Mouse (Mus musculus): ENCODE measurements around the gene Mmp21. TPM values are rescaled to one million over a fixed set of nuclear protein-coding genes. Genes with fewer than 3 reads are reported as not detected.

Gene Mmp21
- polyA plus RNA-seq, 1 experiment: not detected

- Histone ChIP-seq H3K36me3 (ENCODE audit: control insufficient read depth, insufficient read depth) (peaks cover 68% of the 10 kb centered on the region), H3K79me3 (ENCODE audit: low read depth) (no peaks in the 10 kb centered on the region), H3ac (ENCODE audit: control insufficient read depth, insufficient read length, low read depth) (no peak overlapping the region), H3K4me3 (ENCODE audit: insufficient read depth, poor library complexity, severe bottlenecking) (no peak overlapping the region), H3K27me3 (ENCODE audit: control insufficient read depth, insufficient read depth, insufficient read length) (no peaks in the 10 kb centered on the region), H3K79me2 (ENCODE audit: control insufficient read depth, insufficient read depth) (no peaks in the 10 kb centered on the region)
- TF ChIP-seq CEBPB (IDR thresholded peaks at IDR 0.05; ENCODE audit: low read depth) (no peak), CTCF (IDR thresholded peaks at IDR 0.05; ENCODE audit: control insufficient read depth, insufficient read depth, insufficient read length) (no peak), FOSL1 (IDR thresholded peaks at IDR 0.05; ENCODE audit: insufficient read depth, low read length, poor library complexity, severe bottlenecking) (no peak), MYOD1 (IDR thresholded peaks at IDR 0.05; ENCODE audit: control insufficient read depth, insufficient read length, low read depth) (no peak), MYOG (IDR thresholded peaks at IDR 0.05; ENCODE audit: control insufficient read depth, extremely low read depth, insufficient read length) (no peak), MAX (IDR thresholded peaks at IDR 0.05) (no peak), USF1 (IDR thresholded peaks at IDR 0.05; ENCODE audit: low read depth) (no peak)
Observed at GRCm38 (mm10) chr7:133662467-133662866, 17.4 kb downstream of the Mmp21 start.

GRCm38 (mm10) chr7:133645716-133646115, 34.1 kb downstream of the Mmp21 start:
- no peak overlapping the region for H3K4me3 ChIP-seq (ENCODE audit: insufficient read depth, poor library complexity, severe bottlenecking)
- peaks cover 89% of the 10 kb centered on the region for H3K36me3 ChIP-seq (ENCODE audit: control insufficient read depth, insufficient read depth)
- no peak for TF ChIP-seq USF1 (IDR thresholded peaks at IDR 0.05; ENCODE audit: low read depth)

GRCm38 (mm10) chr7:133638821-133639220, 41.0 kb downstream of the Mmp21 start:
- TF ChIP-seq USF1 (IDR thresholded peaks at IDR 0.05; ENCODE audit: low read depth): no peak
- TF ChIP-seq CTCF (IDR thresholded peaks at IDR 0.05; ENCODE audit: control insufficient read depth, insufficient read depth, insufficient read length): no peak
- TF ChIP-seq FOSL1 (IDR thresholded peaks at IDR 0.05; ENCODE audit: insufficient read depth, low read length, poor library complexity, severe bottlenecking): no peak
- no peak for TF ChIP-seq MYOD1 (IDR thresholded peaks at IDR 0.05; ENCODE audit: control insufficient read depth, insufficient read length, low read depth)
- TF ChIP-seq MYOG (IDR thresholded peaks at IDR 0.05; ENCODE audit: control insufficient read depth, extremely low read depth, insufficient read length): no peak
- Histone ChIP-seq H3K36me3 (ENCODE audit: control insufficient read depth, insufficient read depth) (peaks cover 48% of the 10 kb centered on the region), H3ac (ENCODE audit: control insufficient read depth, insufficient read length, low read depth) (no peak overlapping the region), H3K4me3 (ENCODE audit: insufficient read depth, poor library complexity, severe bottlenecking) (peak overlapping the region; percentile 75), H3K79me3 (ENCODE audit: low read depth) (peaks cover 18% of the 10 kb centered on the region), H3K79me2 (ENCODE audit: control insufficient read depth, insufficient read depth) (peaks cover 24% of the 10 kb centered on the region), H3K27me3 (ENCODE audit: control insufficient read depth, insufficient read depth, insufficient read length) (no peaks in the 10 kb centered on the region)

More at GRCm38 (mm10) chr7:133645716-133646115, 34.1 kb downstream of the Mmp21 start:
- H3K79me2 ChIP-seq (ENCODE audit: control insufficient read depth, insufficient read depth): no peaks in the 10 kb centered on the region
- no peaks in the 10 kb centered on the region for H3K79me3 ChIP-seq (ENCODE audit: low read depth)
- no peak overlapping the region for H3ac ChIP-seq (ENCODE audit: control insufficient read depth, insufficient read length, low read depth)
- H3K27me3 ChIP-seq (ENCODE audit: control insufficient read depth, insufficient read depth, insufficient read length): no peaks in the 10 kb centered on the region

- TF ChIP-seq MAX (IDR thresholded peaks at IDR 0.05) (no peak), CEBPB (IDR thresholded peaks at IDR 0.05; ENCODE audit: low read depth) (no peak), CTCF (IDR thresholded peaks at IDR 0.05; ENCODE audit: control insufficient read depth, insufficient read depth, insufficient read length) (no peak), MYOD1 (IDR thresholded peaks at IDR 0.05; ENCODE audit: control insufficient read depth, insufficient read length, low read depth) (no peak), USF1 (IDR thresholded peaks at IDR 0.05; ENCODE audit: low read depth) (no peak), FOSL1 (IDR thresholded peaks at IDR 0.05; ENCODE audit: insufficient read depth, low read length, poor library complexity, severe bottlenecking) (no peak), MYOG (IDR thresholded peaks at IDR 0.05; ENCODE audit: control insufficient read depth, extremely low read depth, insufficient read length) (no peak)
- peaks cover 18% of the 10 kb centered on the region for H3K79me3 ChIP-seq (ENCODE audit: low read depth)
- H3K36me3 ChIP-seq (ENCODE audit: control insufficient read depth, insufficient read depth): peaks cover 43% of the 10 kb centered on the region
- peaks cover 24% of the 10 kb centered on the region for H3K79me2 ChIP-seq (ENCODE audit: control insufficient read depth, insufficient read depth)
- H3K27me3 ChIP-seq (ENCODE audit: control insufficient read depth, insufficient read depth, insufficient read length): no peaks in the 10 kb centered on the region
- peak overlapping the region; percentile 75 for H3K4me3 ChIP-seq (ENCODE audit: insufficient read depth, poor library complexity, severe bottlenecking)
- peak overlapping the region; percentile 60 for H3ac ChIP-seq (ENCODE audit: control insufficient read depth, insufficient read length, low read depth)
Observed at GRCm38 (mm10) chr7:133638306-133638705, 41.6 kb downstream of the Mmp21 start.

GRCm38 (mm10) chr7:133637361-133638305, 42.2 kb downstream of the Mmp21 start, which contains the start of gene Edrf1:
TSS of gene Edrf1 (plus strand) at chr7:133637543.
- H3K4me3 ChIP-seq (ENCODE audit: insufficient read depth, poor library complexity, severe bottlenecking): peak within 1 kb of the TSS; percentile 75
- peak within 1 kb of the TSS; percentile 60 for H3ac ChIP-seq (ENCODE audit: control insufficient read depth, insufficient read length, low read depth)
- no peaks in the 10 kb centered on the region for H3K27me3 ChIP-seq (ENCODE audit: control insufficient read depth, insufficient read depth, insufficient read length)
- H3K79me3 ChIP-seq (ENCODE audit: low read depth): peaks cover 18% of the 10 kb centered on the region
- H3K36me3 ChIP-seq (ENCODE audit: control insufficient read depth, insufficient read depth): peaks cover 38% of the 10 kb centered on the region
- TF ChIP-seq USF1 (IDR thresholded peaks at IDR 0.05; ENCODE audit: low read depth) (no peak), MYOD1 (IDR thresholded peaks at IDR 0.05; ENCODE audit: control insufficient read depth, insufficient read length, low read depth) (no peak), MAX (IDR thresholded peaks at IDR 0.05) (peak; percentile 59), MYOG (IDR thresholded peaks at IDR 0.05; ENCODE audit: control insufficient read depth, extremely low read depth, insufficient read length) (no peak), CTCF (IDR thresholded peaks at IDR 0.05; ENCODE audit: control insufficient read depth, insufficient read depth, insufficient read length) (no peak)
- H3K79me2 ChIP-seq (ENCODE audit: control insufficient read depth, insufficient read depth): peaks cover 24% of the 10 kb centered on the region
